Mouse (Mus musculus) brain, embryonic 14.5 days (tissue): Measurements from ENCODE around the gene Fasn.

Source experiments
- CTCF ChIP-seq: fragments of 200-500 bp; IDR thresholded peaks from 2 replicates; pipeline ENCODE4 v1.5.1; 2012; ENCODE audit warnings: inconsistent platforms, mild to moderate bottlenecking, moderate library complexity, borderline replicate concordance; ENCODE audit not compliant: insufficient read depth, insufficient read length; ENCODE audit errors: extremely low read depth
- POLR2A ChIP-seq: fragments of 200-500 bp; IDR thresholded peaks from 2 replicates; pipeline ENCODE4 v1.6.1; 2012; ENCODE audit warnings: mild to moderate bottlenecking, inconsistent platforms, borderline replicate concordance; ENCODE audit not compliant: poor library complexity, insufficient read depth, insufficient read length, severe bottlenecking; ENCODE audit errors: extremely low read depth

DNA sequence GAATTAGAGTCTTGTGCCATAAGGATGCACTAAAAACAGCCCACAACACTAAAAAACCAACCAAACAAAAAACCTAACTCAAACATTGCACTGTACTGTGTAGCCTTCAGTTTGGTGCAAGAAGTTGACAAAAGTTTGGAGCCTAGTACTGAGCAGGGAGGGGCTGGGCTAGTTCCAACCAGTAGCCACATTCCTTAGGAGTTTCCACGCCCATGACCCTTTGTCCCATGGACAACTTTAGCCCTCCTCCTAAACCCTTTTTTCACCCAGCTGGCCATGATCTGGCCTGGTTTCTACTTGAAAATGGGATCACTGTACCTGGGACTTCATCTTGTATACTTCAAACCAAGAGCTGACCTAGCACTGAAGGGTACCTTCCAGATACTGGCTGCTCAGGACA, 26.8 kb upstream of the Fasn start:
- TF ChIP-seq POLR2A (no peak), CTCF (no peak)
